Mouse (Mus musculus): ENCODE measurements around the gene Mns1. TPM values are rescaled to one million over a fixed set of nuclear protein-coding genes. Genes with fewer than 3 reads are reported as not detected.

Gene Mns1
- total RNA-seq, 2 experiments from 2014 or later: 146 to 177 TPM

- ATAC-seq (replicated peaks; ENCODE audit: low FRiP score, poor library complexity, severe bottlenecking): no peak
These were observed 28.0 kb downstream of the Mns1 start for GRCm38 (mm10) chr9:72465754-72466181.

- peak; percentile 92 for ATAC-seq (replicated peaks; ENCODE audit: low FRiP score, poor library complexity, severe bottlenecking)
These were observed 30.0 kb downstream of the Mns1 start for GRCm38 (mm10) chr9:72467551-72468407.

- no peak for ATAC-seq (replicated peaks; ENCODE audit: low FRiP score, poor library complexity, severe bottlenecking)
These were observed 30.8 kb downstream of the Mns1 start for GRCm38 (mm10) chr9:72468616-72469015.

- no peak for ATAC-seq (replicated peaks; ENCODE audit: low FRiP score, poor library complexity, severe bottlenecking)
These were observed 32.0 kb downstream of the Mns1 start for GRCm38 (mm10) chr9:72469851-72470250.

GRCm38 (mm10) chr9:72475511-72475910, 37.7 kb downstream of the Mns1 start:
- ATAC-seq (replicated peaks; ENCODE audit: low FRiP score, poor library complexity, severe bottlenecking): no peak

- ATAC-seq (replicated peaks; ENCODE audit: low FRiP score, poor library complexity, severe bottlenecking): no peak
These were observed 39.5 kb downstream of the Mns1 start for GRCm38 (mm10) chr9:72477306-72477705.

- ATAC-seq (replicated peaks; ENCODE audit: low FRiP score, poor library complexity, severe bottlenecking): no peak
These were observed 41.5 kb downstream of the Mns1 start for GRCm38 (mm10) chr9:72479276-72479675.

GRCm38 (mm10) chr9:72488523-72488922, 50.7 kb downstream of the Mns1 start:
- no peak for ATAC-seq (replicated peaks; ENCODE audit: low FRiP score, poor library complexity, severe bottlenecking)

- ATAC-seq (replicated peaks; ENCODE audit: low FRiP score, poor library complexity, severe bottlenecking): no peak
These were observed 51.3 kb downstream of the Mns1 start for GRCm38 (mm10) chr9:72489131-72489530.

GRCm38 (mm10) chr9:72491559-72492193, 53.9 kb downstream of the Mns1 start:
- ATAC-seq (replicated peaks; ENCODE audit: low FRiP score, poor library complexity, severe bottlenecking): peak; percentile 97

GRCm38 (mm10) chr9:72492194-72492565, 54.4 kb downstream of the Mns1 start, which contains the start of gene Tex9:
Gene Tex9 (minus strand): TSS chr9:72492212.
- ATAC-seq (replicated peaks; ENCODE audit: low FRiP score, poor library complexity, severe bottlenecking): peak; percentile 47

GRCm38 (mm10) chr9:72493465-72493864, 55.7 kb downstream of the Mns1 start:
- no peak for ATAC-seq (replicated peaks; ENCODE audit: low FRiP score, poor library complexity, severe bottlenecking)

GRCm38 (mm10) chr9:72493984-72494685, 56.3 kb downstream of the Mns1 start:
- no peak for ATAC-seq (replicated peaks; ENCODE audit: low FRiP score, poor library complexity, severe bottlenecking)

GRCm38 (mm10) chr9:72496691-72497090, 58.9 kb downstream of the Mns1 start:
- no peak for ATAC-seq (replicated peaks; ENCODE audit: low FRiP score, poor library complexity, severe bottlenecking)

GRCm38 (mm10) chr9:72497171-72497570, 59.4 kb downstream of the Mns1 start:
- no peak for ATAC-seq (replicated peaks; ENCODE audit: low FRiP score, poor library complexity, severe bottlenecking)

Other genes with a start within 250 kb of the Mns1 start
- gene Zfp280d, start 163.2 kb upstream of the Mns1 start, total RNA-seq (2015; ENCODE audit: low replicate concordance): 107 and 208 TPM in 2 replicates
- gene Zfp280d, start 163.2 kb upstream of the Mns1 start, total RNA-seq (2017; ENCODE audit: low replicate concordance): 97.5 and 99.8 TPM in 2 replicates
- gene Tex9, start 54.2 kb downstream of the Mns1 start, total RNA-seq (2015; ENCODE audit: low replicate concordance): 25.9 and 51.1 TPM in 2 replicates
- 58.1 and 61.0 TPM in 2 replicates for gene Tex9, start 54.2 kb downstream of the Mns1 start, total RNA-seq (2017; ENCODE audit: low replicate concordance)
- 13.8 and 17.3 TPM in 2 replicates for gene Rfx7, start 94.2 kb downstream of the Mns1 start, total RNA-seq (2015; ENCODE audit: low replicate concordance)
- gene Rfx7, start 94.2 kb downstream of the Mns1 start, total RNA-seq (2017; ENCODE audit: low replicate concordance): 4.5 and 5.4 TPM in 2 replicates
- 47.8 and 53.0 TPM in 2 replicates for gene Nedd4, start 224.3 kb downstream of the Mns1 start, total RNA-seq (2015; ENCODE audit: low replicate concordance)
- gene Nedd4, start 224.3 kb downstream of the Mns1 start, total RNA-seq (2017; ENCODE audit: low replicate concordance): 52.5 and 67.9 TPM in 2 replicates

Data from erythroid progenitor cell, adult 5-6 weeks (primary cell).